Mouse (Mus musculus) hindbrain, embryonic 14.5 days (tissue): ENCODE data around the gene Tnrc18. TPM values are rescaled to one million over a fixed set of nuclear protein-coding genes. Genes with fewer than 3 reads are reported as not detected.

Experiments
- ATAC-seq: fragments of 200-750 bp; cut with Nextera tagmentation; 2 replicates; pipeline ENCODE4 v1.8.0; 2017; ENCODE audit warnings: moderate number of reproducible peaks, mild to moderate bottlenecking, moderate TSS enrichment, moderate library complexity; ENCODE audit not compliant: low FRiP score
- DNase-seq: peaks from one replicate; pipeline ENCODE4 v3.0.0-alpha.2; 2015; ENCODE audit warnings: low spot score
- H3K27ac ChIP-seq: fragments of 300-500 bp; sonication (generic); 2 replicates; pipeline ENCODE4 v1.5.1; 2014; ENCODE audit warnings: mild to moderate bottlenecking, moderate library complexity
- H3K27me3 ChIP-seq: fragments of 300-500 bp; sonication (generic); 2 replicates; pipeline ENCODE4 v1.6.1; 2014; ENCODE audit warnings: mild to moderate bottlenecking, low read length, mixed read lengths; ENCODE audit not compliant: control insufficient read depth, insufficient read depth
- H3K36me3 ChIP-seq: fragments of 300-500 bp; sonication (generic); replicated peaks from 2 replicates; pipeline ENCODE4 v1.6.1; 2014; ENCODE audit not compliant: control insufficient read depth, insufficient read depth
- H3K4me1 ChIP-seq: fragments of 300-500 bp; sonication (generic); replicated peaks from 2 replicates; pipeline ENCODE4 v1.6.1; 2014; ENCODE audit warnings: antibody characterized with exemption, low read length, mixed read lengths; ENCODE audit not compliant: control insufficient read depth, insufficient read depth
- H3K4me2 ChIP-seq: fragments of 300-500 bp; sonication (generic); replicated peaks from 2 replicates; pipeline ENCODE4 v1.6.1; 2014; ENCODE audit warnings: mild to moderate bottlenecking, moderate library complexity
- H3K4me3 ChIP-seq: fragments of 300-500 bp; sonication (generic); replicated peaks from 2 replicates; pipeline ENCODE4 v1.5.1; 2014; ENCODE audit warnings: mild to moderate bottlenecking, low read length
- H3K9ac ChIP-seq: fragments of 300-500 bp; sonication (generic); 2 replicates; pipeline ENCODE4 v1.6.1; 2014
- H3K9me3 ChIP-seq: fragments of 300-500 bp; sonication (generic); 2 replicates; pipeline ENCODE4 v1.6.1; 2016; ENCODE audit warnings: low read length; ENCODE audit not compliant: control insufficient read depth
- WGBS: fragments of 180-500 bp; shearing (Covaris S2); extraction: QIAGEN DNeasy Blood & Tissue Kit; methylation state at CpG from one replicate; pipeline ENCODE4 v1.1.7; 2014; 5-methylcytosine and 5-hydroxymethylcytosine counted together
- polyA plus RNA-seq: library from polyadenylated mRNA; unstranded; fragments of >200 nt; fragmentation: Nextera tagmentation; extraction: Ambion mirVana; gene quantifications from 2 replicates; pipeline ENCODE4 v1.2.1, GENCODE M21; 2014

Tnrc18 gene
- 34.1 and 38.9 TPM in 2 replicates for polyA plus RNA-seq

DNA sequence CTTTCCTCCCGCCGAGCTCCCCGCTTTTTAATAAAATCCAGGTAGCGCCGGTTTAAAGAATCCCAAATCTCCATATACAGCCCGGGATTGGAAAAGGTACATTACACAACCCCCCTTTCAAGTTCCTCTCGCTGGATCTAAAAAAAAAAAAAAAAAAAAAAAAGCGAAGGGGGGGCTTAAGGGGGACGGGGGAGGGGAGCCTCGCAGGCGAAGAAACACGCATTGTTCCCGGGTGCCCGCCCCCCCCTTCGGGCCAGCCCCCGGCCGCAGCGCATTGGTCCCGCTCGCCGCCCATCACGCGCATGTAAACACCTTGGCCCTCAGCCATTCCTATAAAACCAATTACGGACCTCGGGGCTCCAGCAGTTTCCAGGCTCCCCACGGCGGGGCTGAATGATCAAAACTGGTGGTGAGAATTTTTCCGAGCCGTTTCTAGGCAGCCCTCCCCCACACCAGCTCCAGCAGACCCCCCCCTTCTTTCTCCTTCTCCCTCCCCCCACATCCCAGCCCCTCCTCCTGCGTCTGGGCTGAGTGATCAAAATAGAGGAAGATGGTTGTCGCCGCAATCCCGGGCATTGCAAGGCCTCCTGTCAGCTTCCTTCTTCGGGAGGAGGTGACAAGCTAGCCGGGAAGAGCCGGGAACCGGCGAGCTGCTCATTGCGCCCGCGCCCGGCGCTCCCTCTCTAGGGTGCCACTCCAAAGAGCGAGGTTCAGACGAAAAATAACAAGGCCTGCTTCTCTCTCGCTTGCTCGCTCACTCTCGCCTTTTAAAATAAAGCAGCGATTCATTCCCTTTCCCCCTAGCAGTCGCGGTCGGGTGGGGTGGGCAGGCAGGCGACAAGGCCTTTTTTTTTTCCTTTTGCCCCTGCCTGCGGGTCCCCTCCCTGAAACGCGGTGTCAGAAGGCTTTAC, at the start of gene Tnrc18:
Gene Tnrc18 (minus strand): TSS at position 139 of the 911 bp plus-strand sequence.
- peak; percentile 82 for ATAC-seq
- Histone ChIP-seq H3K4me3 (peak within 1 kb of the TSS; percentile 98), H3K9me3 (no peaks in the 10 kb centered on the region), H3K4me2 (peak within 1 kb of the TSS; percentile 99), H3K27me3 (no peaks in the 10 kb centered on the region), H3K36me3 (no peaks in the 10 kb centered on the region), H3K9ac (peak within 1 kb of the TSS; percentile 100), H3K27ac (peak within 1 kb of the TSS; percentile 100), H3K4me1 (peaks cover 11% of the 10 kb centered on the region; the same call in 1 of the 2 replicates)
- DNase-seq = peak; percentile 100
- WGBS = under 1% methylated on average over 54 of the region's 56 CpGs

DNA sequence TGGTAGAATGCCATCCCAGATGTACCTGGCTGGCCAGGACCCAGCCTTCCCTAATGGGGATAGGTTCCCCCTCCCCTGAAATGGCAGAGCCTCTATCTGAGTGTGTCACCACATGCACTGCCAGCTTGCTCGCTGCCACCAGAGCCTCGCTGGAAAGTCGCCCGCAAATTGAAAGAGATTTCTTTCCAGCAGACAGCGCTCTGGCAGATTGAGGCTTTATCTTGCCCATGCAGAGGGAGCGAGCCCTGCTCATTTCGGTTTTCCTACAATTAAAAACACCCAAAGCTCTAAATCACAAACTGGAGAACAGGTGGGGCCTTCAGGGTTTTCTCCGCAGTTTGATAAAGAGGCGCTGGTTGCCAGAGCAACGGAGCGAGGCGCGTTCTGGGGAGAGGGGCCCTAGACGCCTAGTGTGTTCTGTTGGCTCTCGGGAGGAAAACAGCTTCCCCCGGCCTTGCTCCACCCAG, 40.3 kb upstream of the Tnrc18 start:
- H3K9ac ChIP-seq = no peak overlapping the region

GRCm38 (mm10) chr5:142856408-142856807, 38.9 kb upstream of the Tnrc18 start:
- 81% methylated on average over 4 of the region's 4 CpGs for WGBS
- ATAC-seq (no peak), DNase-seq (no peak)

More for the DNA sequence above, 40.3 kb upstream of the Tnrc18 start:
- WGBS = 36% methylated on average over 16 of the region's 16 CpGs
- 0 out of 2 replicates have a peak, but pooled peaks cover 2% of the 10 kb centered on the region for H3K4me1 ChIP-seq
- H3K36me3 ChIP-seq = no peaks in the 10 kb centered on the region
- H3K4me2 ChIP-seq = no peak overlapping the region; the same call in 1 of the 2 replicates
- no peak overlapping the region for H3K4me3 ChIP-seq
- no peaks in the 10 kb centered on the region for H3K9me3 ChIP-seq
- H3K27ac ChIP-seq = peak overlapping the region; percentile 56
- peak; percentile 31; the same call in 1 of the 2 replicates for ATAC-seq
- no peaks in the 10 kb centered on the region for H3K27me3 ChIP-seq
- peak; percentile 70 for DNase-seq

DNA sequence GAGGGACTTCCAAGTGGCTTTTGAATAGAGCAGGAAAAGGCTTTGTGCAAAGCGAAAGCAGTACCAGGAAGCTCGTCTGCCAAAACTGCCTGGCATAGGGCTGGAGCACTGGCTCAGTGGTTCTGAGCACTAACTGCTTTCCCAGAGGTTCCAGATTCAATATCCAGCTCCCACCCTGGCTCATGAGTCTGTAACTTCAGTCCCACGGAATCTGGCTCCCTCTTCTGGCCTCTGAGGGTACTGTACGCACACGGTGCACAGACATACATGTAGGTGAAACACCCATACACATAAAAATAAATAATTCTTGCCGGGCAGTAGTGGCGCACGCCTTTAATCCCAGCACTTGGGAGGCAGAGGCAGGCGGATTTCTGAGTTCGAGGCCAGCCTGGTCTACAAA, 37.4 kb upstream of the Tnrc18 start:
- Histone ChIP-seq H3K27ac (no peak overlapping the region), H3K36me3 (no peaks in the 10 kb centered on the region), H3K4me3 (no peak overlapping the region), H3K4me2 (no peak overlapping the region), H3K4me1 (no peaks in the 10 kb centered on the region), H3K9me3 (no peaks in the 10 kb centered on the region), H3K27me3 (no peaks in the 10 kb centered on the region), H3K9ac (no peak overlapping the region)
- peak; percentile 67 for DNase-seq
- no peak for ATAC-seq
- 73% methylated on average over 10 of the region's 10 CpGs for WGBS

More at GRCm38 (mm10) chr5:142856408-142856807, 38.9 kb upstream of the Tnrc18 start:
- Histone ChIP-seq H3K36me3 (no peaks in the 10 kb centered on the region), H3K27ac (no peak overlapping the region), H3K9ac (no peak overlapping the region), H3K4me1 (no peaks in the 10 kb centered on the region), H3K4me2 (no peak overlapping the region), H3K27me3 (no peaks in the 10 kb centered on the region), H3K4me3 (no peak overlapping the region), H3K9me3 (no peaks in the 10 kb centered on the region)

DNA sequence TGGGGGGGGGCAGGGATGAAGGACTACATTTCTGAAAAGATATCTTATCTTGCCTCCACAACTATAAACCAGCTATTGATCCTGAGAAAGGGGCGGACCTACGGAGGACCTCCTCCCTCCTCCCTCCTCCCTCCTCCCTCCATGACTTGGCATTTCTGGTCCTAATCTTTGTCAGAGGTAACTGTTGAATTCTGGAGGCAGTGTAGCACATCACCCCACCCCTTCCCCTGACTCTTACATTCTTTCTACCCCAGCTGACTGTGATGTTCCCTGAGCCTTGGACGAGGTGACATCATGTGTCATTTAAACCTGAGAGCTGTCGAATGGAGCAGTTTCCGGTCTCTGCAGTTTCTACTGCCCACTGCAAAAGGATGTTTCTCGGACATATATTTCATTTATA, 36.1 kb upstream of the Tnrc18 start:
- Histone ChIP-seq H3K4me3 (no peak overlapping the region), H3K27me3 (no peaks in the 10 kb centered on the region), H3K9ac (no peak overlapping the region), H3K27ac (no peak overlapping the region), H3K9me3 (no peaks in the 10 kb centered on the region), H3K4me1 (no peaks in the 10 kb centered on the region), H3K4me2 (no peak overlapping the region), H3K36me3 (no peaks in the 10 kb centered on the region)
- ATAC-seq (no peak), DNase-seq (no peak)
- WGBS = 83% methylated on average over 6 of the region's 6 CpGs

GRCm38 (mm10) chr5:142851681-142852049, 34.2 kb upstream of the Tnrc18 start:
- Histone ChIP-seq H3K4me1 (no peaks in the 10 kb centered on the region), H3K27me3 (no peaks in the 10 kb centered on the region), H3K36me3 (no peaks in the 10 kb centered on the region), H3K9me3 (no peaks in the 10 kb centered on the region), H3K9ac (no peak overlapping the region), H3K4me2 (no peak overlapping the region), H3K27ac (no peak overlapping the region), H3K4me3 (no peak overlapping the region)
- WGBS = 81% methylated on average over 5 of the region's 5 CpGs
- DNase-seq (no peak), ATAC-seq (no peak)

DNA sequence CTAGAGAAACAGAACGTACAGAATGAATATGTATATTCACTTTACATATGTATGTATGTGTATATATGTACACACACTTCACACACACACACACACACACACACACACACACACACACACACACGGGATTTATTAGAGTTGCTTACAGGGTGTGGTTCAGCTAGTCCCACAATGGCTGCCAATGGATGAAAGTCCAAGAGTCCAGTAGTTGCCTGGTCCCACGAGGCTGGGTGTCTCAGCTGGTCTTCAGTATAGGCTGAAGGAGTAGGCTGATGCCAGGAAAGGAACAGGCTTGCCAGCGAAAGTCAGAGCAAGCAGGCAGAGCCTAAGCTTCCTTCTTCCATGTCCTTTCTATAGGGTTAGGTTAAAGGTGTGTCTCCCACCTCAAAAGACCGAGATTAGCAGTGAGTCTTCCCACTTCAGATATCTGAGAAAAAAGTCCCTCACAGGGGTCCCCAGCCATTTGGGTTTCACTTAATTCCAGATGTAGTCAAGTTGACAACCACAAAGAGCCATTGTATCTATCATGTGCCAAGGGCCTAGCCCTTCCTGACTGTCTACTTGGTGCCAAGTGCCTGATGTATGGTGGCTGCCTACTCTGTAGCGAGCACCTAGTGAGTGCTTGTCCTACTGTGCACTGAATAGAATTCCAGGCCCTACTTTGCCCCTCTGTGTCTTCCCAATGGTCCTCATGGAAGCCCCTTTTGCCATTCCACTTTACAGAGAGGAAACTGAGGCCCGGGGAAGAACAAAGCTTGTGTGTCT, 33.6 kb upstream of the Tnrc18 start:
- no peaks in the 10 kb centered on the region for H3K27me3 ChIP-seq
- no peak overlapping the region for H3K4me3 ChIP-seq
- ATAC-seq (no peak), DNase-seq (no peak)
- H3K9me3 ChIP-seq = no peaks in the 10 kb centered on the region
- no peak overlapping the region for H3K9ac ChIP-seq
- no peaks in the 10 kb centered on the region for H3K36me3 ChIP-seq
- no peak overlapping the region for H3K27ac ChIP-seq
- H3K4me2 ChIP-seq = no peak overlapping the region
- no peaks in the 10 kb centered on the region for H3K4me1 ChIP-seq
- 89% methylated on average over 7 of the region's 7 CpGs for WGBS

DNA sequence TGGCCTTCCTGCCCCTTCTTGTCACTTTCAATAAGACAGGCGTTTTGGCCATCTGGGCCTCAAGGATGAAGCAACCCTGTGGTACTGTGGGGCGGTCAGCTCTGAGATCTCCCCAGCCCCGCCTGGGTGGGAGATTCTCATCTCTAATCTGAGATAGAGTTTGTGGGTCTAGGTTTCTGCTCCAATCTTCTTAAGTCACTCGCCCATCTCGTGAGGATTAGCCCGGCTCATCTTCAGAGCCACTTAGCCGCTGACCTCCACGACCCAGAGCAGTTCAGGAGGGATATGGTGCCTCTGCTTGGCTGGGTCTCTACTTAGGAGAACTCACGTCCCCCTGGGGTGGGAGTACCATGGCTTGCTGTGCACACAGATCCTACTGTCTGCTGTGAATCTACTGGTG, 33.0 kb upstream of the Tnrc18 start:
- Histone ChIP-seq H3K9ac (no peak overlapping the region), H3K36me3 (no peaks in the 10 kb centered on the region), H3K4me1 (no peaks in the 10 kb centered on the region), H3K27me3 (no peaks in the 10 kb centered on the region), H3K4me3 (no peak overlapping the region), H3K27ac (no peak overlapping the region), H3K9me3 (no peaks in the 10 kb centered on the region), H3K4me2 (no peak overlapping the region)
- ATAC-seq = no peak
- no peak for DNase-seq
- 84% methylated on average over 9 of the region's 9 CpGs for whole genome bisulfite sequencing

DNA sequence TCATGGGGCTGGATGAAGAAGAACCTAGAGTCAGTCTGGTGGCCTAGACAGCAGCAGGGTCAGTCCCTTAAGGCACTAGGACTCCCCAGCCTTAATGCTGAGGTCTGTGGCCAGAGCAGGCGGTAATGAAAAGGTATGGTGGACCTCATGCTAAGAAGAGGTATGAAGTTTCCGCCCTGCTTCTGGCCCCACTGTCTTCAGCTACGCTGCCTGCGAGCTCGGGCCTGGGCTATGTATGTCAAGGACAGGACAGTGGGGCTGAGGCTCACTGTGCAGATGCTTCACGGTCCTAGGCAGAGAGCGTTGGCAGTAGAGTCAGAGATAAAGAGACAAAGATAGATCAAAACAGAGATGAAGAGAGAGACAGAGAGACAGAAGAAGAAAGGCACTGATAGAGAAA, 31.4 kb upstream of the Tnrc18 start:
- ATAC-seq (no peak), DNase-seq (no peak)
- no peaks in the 10 kb centered on the region for H3K27me3 ChIP-seq
- H3K9me3 ChIP-seq = no peaks in the 10 kb centered on the region
- no peaks in the 10 kb centered on the region for H3K36me3 ChIP-seq
- H3K4me1 ChIP-seq = no peaks in the 10 kb centered on the region
- no peak overlapping the region for H3K27ac ChIP-seq
- no peak overlapping the region for H3K4me2 ChIP-seq
- WGBS = 94% methylated on average over 7 of the region's 7 CpGs
- H3K4me3 ChIP-seq = no peak overlapping the region
- H3K9ac ChIP-seq = no peak overlapping the region
